Mouse (Mus musculus) spleen, postnatal 0 days (tissue): ENCODE results near the gene Pik3r1. TPM values are rescaled to one million over a fixed set of nuclear protein-coding genes. Genes with fewer than 3 reads are reported as not detected.

ENCODE experiments used
- polyA plus RNA-seq: library from polyadenylated mRNA; unstranded; fragments of >200 nt; fragmentation: Nextera tagmentation; extraction: Ambion mirVana; gene quantifications from 2 replicates; pipeline ENCODE4 v1.2.1, GENCODE M21; 2015

The Pik3r1 gene
- polyA plus RNA-seq, result 39.5 and 43.6 TPM in 2 replicates

DNA sequence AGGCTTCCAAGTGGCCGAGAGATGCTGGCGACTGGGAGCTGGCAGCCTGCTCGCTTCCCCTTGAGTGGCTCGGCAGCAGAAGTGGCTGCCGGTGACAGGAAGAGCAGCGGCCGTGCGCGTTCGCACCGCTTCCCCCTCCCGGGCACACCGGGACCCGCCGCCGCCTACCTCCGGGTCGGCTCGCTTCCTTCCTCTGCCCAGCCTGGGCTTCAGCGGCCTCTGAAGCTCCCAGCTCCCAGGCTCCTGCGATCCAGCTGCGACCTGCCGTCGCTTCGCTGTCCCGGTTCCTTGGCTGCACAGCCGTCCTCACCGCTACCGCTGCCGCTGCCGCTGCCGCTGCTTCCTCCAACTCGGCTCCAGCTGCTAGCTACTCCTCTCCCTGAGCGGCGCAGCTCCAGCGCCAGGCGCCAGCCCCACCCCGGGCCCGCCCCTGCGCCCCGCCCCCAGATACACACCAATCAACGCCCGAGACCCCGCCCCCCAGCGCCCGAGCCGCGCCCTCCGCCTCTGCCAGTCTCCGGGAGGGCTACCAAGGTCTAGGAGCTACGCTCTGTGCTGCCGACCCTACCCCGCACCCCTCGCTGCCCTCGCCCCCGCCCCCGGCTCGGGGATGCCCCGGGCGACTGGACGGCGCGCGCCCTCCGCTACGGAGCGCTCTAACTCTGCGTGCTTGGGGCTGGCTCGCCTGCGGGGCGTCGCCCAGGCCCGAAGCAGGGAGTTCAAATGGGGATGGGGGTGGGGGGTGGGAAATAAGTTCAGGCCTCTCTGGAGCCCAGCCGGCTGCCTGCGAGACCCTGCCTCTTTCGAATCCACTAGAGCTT is at the start of gene Pik3r1:
Pik3r1 (minus strand) TSS at position 409 of the 821 bp plus-strand sequence.

